Mouse (Mus musculus): ENCODE data around the gene Cdc7.

DNA sequence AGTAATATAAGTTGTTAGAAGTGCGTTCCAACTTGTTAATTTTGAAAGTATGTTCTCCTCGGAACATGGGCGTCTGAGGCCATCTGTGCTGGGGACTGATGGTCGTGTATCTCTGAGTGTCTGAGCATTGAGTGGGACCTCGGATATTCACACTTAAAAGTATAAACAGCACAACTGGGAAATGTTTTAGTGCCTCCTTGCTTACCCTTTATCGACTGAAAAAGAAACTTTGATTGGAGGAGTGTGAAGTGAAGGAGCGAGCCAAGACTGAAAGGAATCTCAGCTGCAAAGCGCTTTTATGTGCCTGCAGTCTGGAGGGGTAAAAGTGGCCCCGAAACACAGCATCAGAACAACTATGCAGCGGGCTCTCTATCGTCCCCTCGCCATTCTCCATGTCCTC, 25.7 kb downstream of the Cdc7 start:
- no peak for TF ChIP-seq POLR2A (IDR thresholded peaks at IDR 0.05; ENCODE audit: borderline replicate concordance, extremely low read depth, low read depth, low read length)
- no peak for TF ChIP-seq CTCF (IDR thresholded peaks at IDR 0.05; ENCODE audit: insufficient read depth, low read length)
